Mouse (Mus musculus) yolk sac, embryonic 10.5 days (tissue): ENCODE measurements at regions not wholly inside any gene's neighbourhood (a gene's known extent, or its start where the extent isn't known, plus 50 kb on each side); places are given as distances from the start of the nearest gene placed in this dataset.

Experiments used
- DNase-seq: peaks from one replicate; pipeline ENCODE4 v3.0.0-alpha.2; 2017; ENCODE audit warnings: low spot score

- no peak for DNase-seq
Measured at GRCm38 (mm10) chr4:142554716-142555115, 315.5 kb upstream of the Kazn start.

GRCm38 (mm10) chr4:142545871-142546270, 306.7 kb upstream of the Kazn start:
- no peak for DNase-seq

GRCm38 (mm10) chr4:142545187-142545586, 306.0 kb upstream of the Kazn start:
- DNase-seq, result no peak

- DNase-seq, result no peak
Measured at GRCm38 (mm10) chr4:142544736-142545135, 305.5 kb upstream of the Kazn start.

GRCm38 (mm10) chr4:142539200-142539750, 300.1 kb upstream of the Kazn start:
- no peak for DNase-seq

GRCm38 (mm10) chr4:142527080-142527479, 287.9 kb upstream of the Kazn start:
- DNase-seq, result no peak

GRCm38 (mm10) chr4:142517478-142518455, 278.6 kb upstream of the Kazn start:
- no peak for DNase-seq

GRCm38 (mm10) chr4:142514751-142515150, 275.6 kb upstream of the Kazn start:
- no peak for DNase-seq

- no peak for DNase-seq
Measured at GRCm38 (mm10) chr4:142509386-142509785, 270.2 kb upstream of the Kazn start.

- DNase-seq, result no peak
Measured at GRCm38 (mm10) chr4:142506383-142507211, 267.4 kb upstream of the Kazn start.

GRCm38 (mm10) chr4:142503761-142504160, 264.6 kb upstream of the Kazn start:
- no peak for DNase-seq

- no peak for DNase-seq
Measured at GRCm38 (mm10) chr4:142501177-142501576, 262.0 kb upstream of the Kazn start.

GRCm38 (mm10) chr4:142500541-142500940, 261.3 kb upstream of the Kazn start:
- no peak for DNase-seq

GRCm38 (mm10) chr4:142496605-142497004, 257.4 kb upstream of the Kazn start:
- DNase-seq, result no peak

- DNase-seq, result no peak
Measured at GRCm38 (mm10) chr4:142492926-142493492, 253.8 kb upstream of the Kazn start.

GRCm38 (mm10) chr4:142485784-142486423, 246.7 kb upstream of the Kazn start:
- no peak for DNase-seq

- DNase-seq, result no peak
Measured at GRCm38 (mm10) chr4:142475632-142476031, 236.4 kb upstream of the Kazn start.

- no peak for DNase-seq
Measured at GRCm38 (mm10) chr4:142474626-142475025, 235.4 kb upstream of the Kazn start.

- no peak for DNase-seq
Measured at GRCm38 (mm10) chr4:142474018-142474417, 234.8 kb upstream of the Kazn start.

- no peak for DNase-seq
Measured at GRCm38 (mm10) chr4:142473284-142473683, 234.1 kb upstream of the Kazn start.

- DNase-seq, result no peak
Measured at GRCm38 (mm10) chr4:142472332-142472731, 233.1 kb upstream of the Kazn start.

- DNase-seq, result no peak
Measured at GRCm38 (mm10) chr4:142470784-142471183, 231.6 kb upstream of the Kazn start.
